Mouse (Mus musculus): Measurements from ENCODE around the gene Erc2.

DNA sequence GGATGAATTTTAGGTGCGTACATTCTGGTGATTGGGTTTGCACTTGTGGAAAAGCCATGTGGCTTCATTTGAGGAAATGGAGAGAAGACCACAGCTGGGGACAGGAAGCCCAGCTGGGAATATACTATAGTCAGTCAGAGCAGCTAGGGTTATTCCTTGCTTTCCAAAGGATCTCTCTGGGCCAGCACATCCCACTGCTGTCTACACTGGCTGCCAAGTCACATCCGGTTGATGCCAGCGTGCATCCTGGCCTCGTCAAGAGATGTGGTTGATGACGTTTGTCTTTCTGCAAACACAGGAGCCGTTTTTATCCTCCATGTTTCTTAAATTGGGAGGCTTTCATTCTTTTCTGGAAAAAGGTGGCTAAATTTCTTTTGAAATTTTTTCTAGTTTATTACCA is 603.3 kb downstream of the Erc2 start:
- no peak for TF ChIP-seq TCF3 (IDR thresholded peaks at IDR 0.05; ENCODE audit: insufficient read length, low read depth)
- TF ChIP-seq POLR2AphosphoS2 (IDR thresholded peaks at IDR 0.05; ENCODE audit: insufficient read length, low read depth) = no peak
- no peak for TF ChIP-seq POLR2A (IDR thresholded peaks at IDR 0.05; ENCODE audit: insufficient read length, low read depth)
- TF ChIP-seq CEBPB (IDR thresholded peaks at IDR 0.05; ENCODE audit: insufficient read depth, poor library complexity, severe bottlenecking) = no peak
- no peak for TF ChIP-seq MAX (IDR thresholded peaks at IDR 0.05; ENCODE audit: low read depth)
- TF ChIP-seq TCF12 (IDR thresholded peaks at IDR 0.05; ENCODE audit: insufficient read depth, poor library complexity, severe bottlenecking) = no peak
- TF ChIP-seq REST (IDR thresholded peaks at IDR 0.05; ENCODE audit: insufficient read depth, insufficient read length) = no peak
- no peak for TF ChIP-seq SRF (IDR thresholded peaks at IDR 0.05; ENCODE audit: control insufficient read depth, insufficient read length, low read depth)
- TF ChIP-seq USF1 (IDR thresholded peaks at IDR 0.05; ENCODE audit: low read depth) = no peak
- no peak for TF ChIP-seq MYOD1 (IDR thresholded peaks at IDR 0.05; ENCODE audit: control insufficient read depth in 1 of 3, insufficient read length in 2 of 3, low read depth in 2 of 3)
- no peak for TF ChIP-seq MYOG (IDR thresholded peaks at IDR 0.05; ENCODE audit: control insufficient read depth in 1 of 3, insufficient read depth in 1 of 3, insufficient read length in 2 of 3, low read depth in 2 of 3)
- TF ChIP-seq E2F4 (IDR thresholded peaks at IDR 0.05; ENCODE audit: insufficient read depth) = no peak
